ENCODE assay signal across 10 mouse cellular contexts in the genomic region with DNA sequence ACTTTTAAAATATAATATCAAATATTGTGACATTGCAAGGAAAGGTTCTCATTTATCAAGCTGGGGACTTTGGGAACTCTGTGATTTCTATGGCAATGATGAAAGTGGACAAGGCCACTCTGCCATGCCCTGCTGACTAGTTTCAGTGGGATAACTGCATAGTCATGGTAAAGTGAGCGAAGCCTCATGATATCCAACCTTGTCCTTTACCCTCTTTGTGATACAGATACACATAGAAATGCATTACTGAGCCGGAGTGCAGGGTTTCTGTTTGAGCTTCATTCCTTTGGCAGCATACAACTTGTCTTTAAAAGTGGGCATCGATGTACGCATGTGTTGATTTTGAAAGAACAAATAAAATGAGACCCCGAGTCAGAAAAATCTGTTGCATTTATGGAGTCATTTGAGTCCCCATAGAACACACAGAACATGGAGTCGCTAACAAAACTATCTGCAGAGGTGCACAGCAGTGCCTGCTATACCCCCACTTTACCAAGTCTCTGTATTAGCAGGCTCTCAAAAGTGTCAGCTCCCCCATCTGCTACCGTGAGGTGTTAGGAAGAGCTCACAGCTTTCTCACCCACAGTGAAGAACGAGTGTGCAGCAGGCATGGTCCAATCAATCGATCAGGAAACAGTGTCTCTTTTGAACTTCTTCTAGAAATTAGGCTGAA.
DNase-seq lines count a peak whose midpoint lies in the region; ATAC-seq and TF ChIP-seq lines count a peak whose summit lies in the region.
"Had no signal": no experiment of that assay in that cellular context is flagged by ENCODE, and none has a peak within 500 bp of the region (broad histone marks: within the 10 kb centered on the region; RNA-seq: fewer than 3 reads in every experiment).

No protein-coding gene starts in this region.

- DNase-seq in layer of hippocampus, adult 2 months (ENCODE audit: low spot score in 2 of 2) = no peak
- DNase-seq in layer of hippocampus, postnatal 14 days (ENCODE audit: low spot score in 2 of 2) = no peak
- DNase-seq in forebrain, embryonic 14.5 days (ENCODE audit: low spot score) = peak; percentile 60
- no peak for DNase-seq in cerebellum, adult 8-10 months
- no peak for DNase-seq in c-Kit-positive CD71-positive TER-119-positive erythroid progenitor cells, embryonic 14.5 days (ENCODE audit: low spot score)
- DNase-seq: cerebellum, adult 2 months; layer of hippocampus, adult 9-11 months had no signal

- H3K4me2 ChIP-seq in forebrain, embryonic 14.5 days (ENCODE audit: low read length) = peak overlapping the region; percentile 8; the same call in 1 of the 2 replicates
- 0 out of 2 replicates have a peak overlapping the region, but pooled peaks have one; percentile 17 for H3K4me2 ChIP-seq in limb, embryonic 15.5 days
- peak overlapping the region; percentile 7; the same call in 1 of the 2 replicates for H3K4me2 ChIP-seq in neural tube, embryonic 13.5 days
- H3K4me2 ChIP-seq: lung, embryonic 15.5 days had no signal

- H3K36me3 ChIP-seq in forebrain, embryonic 14.5 days (ENCODE audit: control insufficient read depth, insufficient read depth, low read length) = no peaks in the 10 kb centered on the region
- H3K36me3 ChIP-seq in limb, embryonic 15.5 days = no peaks in the 10 kb centered on the region
- no peaks in the 10 kb centered on the region for H3K36me3 ChIP-seq in neural tube, embryonic 13.5 days
- H3K36me3 ChIP-seq: lung, embryonic 15.5 days had no signal

- no peaks in the 10 kb centered on the region for H3K27me3 ChIP-seq in forebrain, embryonic 14.5 days (replicated peaks; ENCODE audit: control insufficient read depth, insufficient read depth, low read length)
- no peaks in the 10 kb centered on the region for H3K27me3 ChIP-seq in limb, embryonic 15.5 days
- no peaks in the 10 kb centered on the region for H3K27me3 ChIP-seq in neural tube, embryonic 13.5 days
- H3K27me3 ChIP-seq: lung, embryonic 15.5 days had no signal

- H3K4me1 ChIP-seq in forebrain, embryonic 14.5 days (ENCODE audit: control insufficient read depth, insufficient read depth, low read length) = peaks cover 11% of the 10 kb centered on the region
- peaks cover 10% of the 10 kb centered on the region for H3K4me1 ChIP-seq in limb, embryonic 15.5 days
- peaks cover 53% of the 10 kb centered on the region for H3K4me1 ChIP-seq in neural tube, embryonic 13.5 days (replicated peaks)

- H3K9ac ChIP-seq in forebrain, embryonic 14.5 days (ENCODE audit: low read length) = no peak overlapping the region
- no peak overlapping the region for H3K9ac ChIP-seq in limb, embryonic 15.5 days
- no peak overlapping the region for H3K9ac ChIP-seq in neural tube, embryonic 13.5 days
- H3K9ac ChIP-seq: lung, embryonic 15.5 days had no signal

- no peaks in the 10 kb centered on the region for H3K9me3 ChIP-seq in forebrain, embryonic 14.5 days (replicated peaks; ENCODE audit: control insufficient read depth, low read length)
- no peaks in the 10 kb centered on the region for H3K9me3 ChIP-seq in limb, embryonic 15.5 days
- H3K9me3 ChIP-seq in neural tube, embryonic 13.5 days = no peaks in the 10 kb centered on the region
- H3K9me3 ChIP-seq: lung, embryonic 15.5 days had no signal

- no peak for TF ChIP-seq CTCF in layer of hippocampus, adult 2 months (conservative IDR thresholded peaks at IDR 0.05)

- no peak overlapping the region for H3K4me3 ChIP-seq in layer of hippocampus, adult 2 months
- no peak overlapping the region for H3K4me3 ChIP-seq in forebrain, embryonic 14.5 days (ENCODE audit: low read depth, low read length)
- H3K4me3 ChIP-seq in limb, embryonic 15.5 days = no peak overlapping the region
- no peak overlapping the region for H3K4me3 ChIP-seq in neural tube, embryonic 13.5 days
- H3K4me3 ChIP-seq: lung, embryonic 15.5 days had no signal

- ATAC-seq in forebrain, embryonic 14.5 days = peak; percentile 51; the same call in 1 of the 2 replicates
- no peak for ATAC-seq in limb, embryonic 15.5 days (ENCODE audit: insufficient number of reproducible peaks, low FRiP score, low TSS enrichment, low read depth)
- no peak for ATAC-seq in neural tube, embryonic 13.5 days (ENCODE audit: low read depth)

- peak overlapping the region; percentile 9; the same call in 1 of the 2 replicates for H3K27ac ChIP-seq in layer of hippocampus, adult 2 months
- H3K27ac ChIP-seq in forebrain, embryonic 14.5 days (ENCODE audit: low read depth, low read length) = peak overlapping the region; percentile 21; the same call in 1 of the 2 replicates
- H3K27ac ChIP-seq in limb, embryonic 15.5 days = no peak overlapping the region
- 0 out of 2 replicates have a peak overlapping the region, but pooled peaks have one; percentile 18 for H3K27ac ChIP-seq in neural tube, embryonic 13.5 days (replicated peaks)
- H3K27ac ChIP-seq: lung, embryonic 15.5 days had no signal

- WGBS in forebrain, embryonic 14.5 days = 61% methylated on average over 9 of the region's 9 CpGs
- 47% methylated on average over 9 of the region's 9 CpGs for WGBS in limb, embryonic 15.5 days
- 75% methylated on average over 9 of the region's 9 CpGs for WGBS in neural tube, embryonic 13.5 days
